Mouse (Mus musculus): ENCODE results near the gene Rpl3. TPM values are rescaled to one million over a fixed set of nuclear protein-coding genes. Genes with fewer than 3 reads are reported as not detected.

The Rpl3 gene
- polyA plus RNA-seq, 1 experiment from 2014 or later = 1,242 TPM

DNA sequence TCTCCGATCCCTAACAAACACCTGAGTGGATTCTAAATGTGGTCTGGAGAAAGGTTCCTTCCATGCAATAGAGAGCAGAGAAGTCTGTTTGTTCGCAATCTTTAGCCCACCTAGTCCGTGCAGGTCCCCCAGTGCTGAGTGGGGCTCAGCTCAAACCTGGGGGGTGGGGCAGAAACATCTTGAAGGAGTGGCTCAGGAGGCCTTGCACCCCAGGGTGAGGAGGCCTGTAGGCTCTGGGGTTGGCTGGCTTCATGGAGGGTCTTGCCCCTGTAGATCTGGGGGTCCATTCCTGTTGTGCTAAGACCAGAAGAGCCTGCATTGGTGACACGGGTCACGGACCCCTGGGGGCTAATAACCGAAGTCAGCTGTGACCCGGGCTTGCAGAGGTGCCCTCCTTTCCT is 373 bp upstream of the Rpl3 start:
- Histone ChIP-seq H3K4me2 (ENCODE audit: low read depth, low read length) (peak overlapping the region; percentile 98; the same call in 1 of the 2 replicates), H3K9ac (ENCODE audit: low read depth, low read length) (0 out of 2 replicates have a peak overlapping the region, but pooled peaks have one; percentile 70), H3K27ac (replicated peaks; ENCODE audit: low read depth, low read length) (no peak overlapping the region), H3K27me3 (replicated peaks; ENCODE audit: control insufficient read depth, insufficient read depth, low read length) (peaks cover 51% of the 10 kb centered on the region), H3K9me3 (ENCODE audit: control insufficient read depth, low read length) (no peaks in the 10 kb centered on the region), H3K36me3 (ENCODE audit: control insufficient read depth, insufficient read depth, low read length) (no peaks in the 10 kb centered on the region), H3K4me1 (ENCODE audit: control insufficient read depth, insufficient read depth, low read length) (no peaks in the 10 kb centered on the region), H3K4me3 (ENCODE audit: low read depth, low read length) (peak overlapping the region; percentile 68)
- WGBS = 15% methylated on average over 7 of the region's 7 CpGs
- no peak for ATAC-seq (ENCODE audit: low read depth)
- no peak for DNase-seq (ENCODE audit: low spot score)

GRCm38 (mm10) chr15:80090741-80091120 is 937 bp downstream of the Rpl3 start:
- no peak for ATAC-seq (ENCODE audit: low read depth)
- peak overlapping the region; percentile 68 for H3K4me3 ChIP-seq (ENCODE audit: low read depth, low read length)
- no peak overlapping the region for H3K27ac ChIP-seq (replicated peaks; ENCODE audit: low read depth, low read length)
- peaks cover 51% of the 10 kb centered on the region for H3K27me3 ChIP-seq (replicated peaks; ENCODE audit: control insufficient read depth, insufficient read depth, low read length)
- no peak for DNase-seq (ENCODE audit: low spot score)
- H3K9ac ChIP-seq (ENCODE audit: low read depth, low read length) = peak overlapping the region; percentile 70
- H3K4me2 ChIP-seq (ENCODE audit: low read depth, low read length) = peak overlapping the region; percentile 98
- 2% methylated on average over 17 of the region's 17 CpGs for WGBS
- H3K4me1 ChIP-seq (ENCODE audit: control insufficient read depth, insufficient read depth, low read length) = no peaks in the 10 kb centered on the region
- H3K9me3 ChIP-seq (ENCODE audit: control insufficient read depth, low read length) = no peaks in the 10 kb centered on the region
- H3K36me3 ChIP-seq (ENCODE audit: control insufficient read depth, insufficient read depth, low read length) = no peaks in the 10 kb centered on the region

GRCm38 (mm10) chr15:80090155-80090554 is 1.5 kb downstream of the Rpl3 start:
- H3K4me2 ChIP-seq (ENCODE audit: low read depth, low read length) = no peak overlapping the region
- no peak for ATAC-seq (ENCODE audit: low read depth)
- H3K4me3 ChIP-seq (ENCODE audit: low read depth, low read length) = no peak overlapping the region
- no peaks in the 10 kb centered on the region for H3K36me3 ChIP-seq (ENCODE audit: control insufficient read depth, insufficient read depth, low read length)
- H3K27ac ChIP-seq (replicated peaks; ENCODE audit: low read depth, low read length) = no peak overlapping the region
- no peaks in the 10 kb centered on the region for H3K4me1 ChIP-seq (ENCODE audit: control insufficient read depth, insufficient read depth, low read length)
- peaks cover 51% of the 10 kb centered on the region for H3K27me3 ChIP-seq (replicated peaks; ENCODE audit: control insufficient read depth, insufficient read depth, low read length)
- H3K9ac ChIP-seq (ENCODE audit: low read depth, low read length) = no peak overlapping the region
- H3K9me3 ChIP-seq (ENCODE audit: control insufficient read depth, low read length) = no peaks in the 10 kb centered on the region
- WGBS = 71% methylated on average over 11 of the region's 11 CpGs
- no peak for DNase-seq (ENCODE audit: low spot score)

GRCm38 (mm10) chr15:80088637-80089036 is 3.0 kb downstream of the Rpl3 start:
- no peaks in the 10 kb centered on the region for H3K4me1 ChIP-seq (ENCODE audit: control insufficient read depth, insufficient read depth, low read length)
- peaks cover 46% of the 10 kb centered on the region for H3K27me3 ChIP-seq (replicated peaks; ENCODE audit: control insufficient read depth, insufficient read depth, low read length)
- H3K4me2 ChIP-seq (ENCODE audit: low read depth, low read length) = no peak overlapping the region
- no peaks in the 10 kb centered on the region for H3K9me3 ChIP-seq (ENCODE audit: control insufficient read depth, low read length)
- ATAC-seq (ENCODE audit: low read depth) = no peak
- H3K9ac ChIP-seq (ENCODE audit: low read depth, low read length) = no peak overlapping the region
- H3K27ac ChIP-seq (replicated peaks; ENCODE audit: low read depth, low read length) = no peak overlapping the region
- 33% methylated on average over 4 of the region's 4 CpGs for WGBS
- peak; percentile 96 for DNase-seq (ENCODE audit: low spot score)
- no peak overlapping the region for H3K4me3 ChIP-seq (ENCODE audit: low read depth, low read length)
- H3K36me3 ChIP-seq (ENCODE audit: control insufficient read depth, insufficient read depth, low read length) = no peaks in the 10 kb centered on the region

GRCm38 (mm10) chr15:80087406-80088012 is 4.2 kb downstream of the Rpl3 start:
- Histone ChIP-seq H3K9ac (ENCODE audit: low read depth, low read length) (no peak overlapping the region), H3K27ac (replicated peaks; ENCODE audit: low read depth, low read length) (no peak overlapping the region), H3K27me3 (replicated peaks; ENCODE audit: control insufficient read depth, insufficient read depth, low read length) (peaks cover 36% of the 10 kb centered on the region), H3K4me2 (ENCODE audit: low read depth, low read length) (no peak overlapping the region), H3K9me3 (ENCODE audit: control insufficient read depth, low read length) (no peaks in the 10 kb centered on the region), H3K4me1 (ENCODE audit: control insufficient read depth, insufficient read depth, low read length) (no peaks in the 10 kb centered on the region), H3K36me3 (ENCODE audit: control insufficient read depth, insufficient read depth, low read length) (no peaks in the 10 kb centered on the region), H3K4me3 (ENCODE audit: low read depth, low read length) (no peak overlapping the region)
- 77% methylated on average over 9 of the region's 9 CpGs for WGBS
- no peak for ATAC-seq (ENCODE audit: low read depth)
- DNase-seq (ENCODE audit: low spot score) = no peak

GRCm38 (mm10) chr15:80083740-80084139 is 7.9 kb downstream of the Rpl3 start:
- H3K36me3 ChIP-seq (ENCODE audit: control insufficient read depth, insufficient read depth, low read length) = peaks cover 37% of the 10 kb centered on the region
- no peak for DNase-seq (ENCODE audit: low spot score)
- peak overlapping the region; percentile 93 for H3K27ac ChIP-seq (replicated peaks; ENCODE audit: low read depth, low read length)
- H3K4me2 ChIP-seq (ENCODE audit: low read depth, low read length) = peak overlapping the region; percentile 80
- peak; percentile 12 for ATAC-seq (ENCODE audit: low read depth)
- WGBS = 1% methylated on average over 12 of the region's 12 CpGs
- peak overlapping the region; percentile 96 for H3K9ac ChIP-seq (ENCODE audit: low read depth, low read length)
- peaks cover 12% of the 10 kb centered on the region; the same call in 1 of the 2 replicates for H3K4me1 ChIP-seq (ENCODE audit: control insufficient read depth, insufficient read depth, low read length)
- peak overlapping the region; percentile 77 for H3K4me3 ChIP-seq (ENCODE audit: low read depth, low read length)
- no peaks in the 10 kb centered on the region for H3K27me3 ChIP-seq (replicated peaks; ENCODE audit: control insufficient read depth, insufficient read depth, low read length)
- no peaks in the 10 kb centered on the region for H3K9me3 ChIP-seq (ENCODE audit: control insufficient read depth, low read length)

- H3K36me3 ChIP-seq (ENCODE audit: control insufficient read depth, insufficient read depth, low read length) = peaks cover 41% of the 10 kb centered on the region
- peak overlapping the region; percentile 77 for H3K4me3 ChIP-seq (ENCODE audit: low read depth, low read length)
- no peaks in the 10 kb centered on the region for H3K9me3 ChIP-seq (ENCODE audit: control insufficient read depth, low read length)
- 1% methylated on average over 30 of the region's 30 CpGs for WGBS
- no peaks in the 10 kb centered on the region for H3K27me3 ChIP-seq (replicated peaks; ENCODE audit: control insufficient read depth, insufficient read depth, low read length)
- peak overlapping the region; percentile 80 for H3K4me2 ChIP-seq (ENCODE audit: low read depth, low read length)
- peak overlapping the region; percentile 93 for H3K27ac ChIP-seq (replicated peaks; ENCODE audit: low read depth, low read length)
- peak overlapping the region; percentile 96 for H3K9ac ChIP-seq (ENCODE audit: low read depth, low read length)
- H3K4me1 ChIP-seq (ENCODE audit: control insufficient read depth, insufficient read depth, low read length) = peaks cover 12% of the 10 kb centered on the region; the same call in 1 of the 2 replicates
- ATAC-seq (ENCODE audit: low read depth) (peak; percentile 95), DNase-seq (ENCODE audit: low spot score) (peak; percentile 100)
Measured at GRCm38 (mm10) chr15:80083276-80083731, 8.4 kb downstream of the Rpl3 start.

DNA sequence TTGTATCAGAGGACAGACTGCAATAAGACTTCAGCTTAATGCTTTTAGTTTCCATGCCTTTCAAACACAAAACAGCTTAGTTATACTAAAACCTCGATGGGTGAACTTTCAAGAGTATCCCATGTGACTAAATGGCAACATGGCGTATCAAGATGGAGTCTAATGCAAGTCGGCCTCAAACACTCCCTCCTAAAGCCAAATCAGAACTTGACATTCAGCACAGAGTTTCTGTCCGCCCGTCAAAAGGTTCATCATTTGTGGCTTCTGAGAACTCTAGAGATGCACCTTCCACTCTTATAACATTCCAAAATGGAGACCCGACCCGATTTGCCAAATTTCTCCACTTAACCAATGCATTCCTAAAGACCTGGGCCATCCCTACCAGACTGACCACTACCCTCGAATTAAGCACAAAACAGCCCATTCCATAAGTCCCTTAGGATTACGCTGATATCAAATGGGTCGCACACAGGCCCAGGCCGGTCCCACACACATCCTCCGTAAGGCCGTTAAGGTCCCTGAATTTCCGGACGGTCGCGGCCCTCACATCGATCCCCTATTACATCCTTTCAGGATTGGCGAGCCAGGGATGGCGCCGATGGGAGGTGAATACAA is 8.9 kb downstream of the Rpl3 start:
- Histone ChIP-seq H3K4me2 (ENCODE audit: low read depth, low read length) (peak overlapping the region; percentile 80), H3K27ac (replicated peaks; ENCODE audit: low read depth, low read length) (peak overlapping the region; percentile 93), H3K9ac (ENCODE audit: low read depth, low read length) (peak overlapping the region; percentile 96), H3K4me3 (ENCODE audit: low read depth, low read length) (peak overlapping the region; percentile 77), H3K27me3 (replicated peaks; ENCODE audit: control insufficient read depth, insufficient read depth, low read length) (no peaks in the 10 kb centered on the region), H3K4me1 (ENCODE audit: control insufficient read depth, insufficient read depth, low read length) (peaks cover 12% of the 10 kb centered on the region; the same call in 1 of the 2 replicates), H3K9me3 (ENCODE audit: control insufficient read depth, low read length) (no peaks in the 10 kb centered on the region), H3K36me3 (ENCODE audit: control insufficient read depth, insufficient read depth, low read length) (peaks cover 46% of the 10 kb centered on the region)
- no peak for DNase-seq (ENCODE audit: low spot score)
- under 1% methylated on average over 21 of the region's 21 CpGs for WGBS
- no peak for ATAC-seq (ENCODE audit: low read depth)

All from embryonic facial prominence, embryonic 14.5 days (tissue).